Mouse (Mus musculus): ENCODE results near the gene Trank1.

DNA sequence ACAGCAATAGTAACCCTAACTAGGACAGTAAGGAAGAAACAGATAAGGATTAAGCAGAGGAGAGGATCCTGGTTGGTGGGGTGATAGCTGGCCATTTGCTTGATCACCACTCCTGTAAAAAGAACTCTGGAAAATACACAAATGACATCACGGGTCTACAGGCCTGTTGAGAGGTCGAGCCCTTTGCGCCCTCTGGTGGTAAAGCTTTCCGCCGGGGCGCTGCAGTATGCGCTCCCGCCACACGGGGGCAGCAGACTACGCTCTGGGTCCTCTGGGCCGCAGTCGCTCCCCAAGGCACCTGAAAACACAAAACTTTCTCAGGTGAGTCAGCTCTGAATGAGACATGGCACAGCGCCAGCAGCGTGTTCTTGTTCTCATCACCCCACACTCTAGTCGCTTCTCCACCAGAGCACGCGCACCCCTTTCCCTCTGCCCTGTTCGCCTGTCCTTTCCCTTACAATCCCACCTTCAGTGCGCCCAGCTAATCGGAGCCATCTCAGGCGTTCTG, 21.7 kb upstream of the Trank1 start:
- TF ChIP-seq HCFC1 (IDR thresholded peaks at IDR 0.05; ENCODE audit: borderline replicate concordance, insufficient read depth, low read length), result no peak
- TF ChIP-seq CHD2 (IDR thresholded peaks at IDR 0.05; ENCODE audit: low read depth, low read length), result no peak

Measured in ES-E14 (cell line).